Comparison of ENCODE assay signal across 22 mouse cellular contexts in the genomic region with DNA sequence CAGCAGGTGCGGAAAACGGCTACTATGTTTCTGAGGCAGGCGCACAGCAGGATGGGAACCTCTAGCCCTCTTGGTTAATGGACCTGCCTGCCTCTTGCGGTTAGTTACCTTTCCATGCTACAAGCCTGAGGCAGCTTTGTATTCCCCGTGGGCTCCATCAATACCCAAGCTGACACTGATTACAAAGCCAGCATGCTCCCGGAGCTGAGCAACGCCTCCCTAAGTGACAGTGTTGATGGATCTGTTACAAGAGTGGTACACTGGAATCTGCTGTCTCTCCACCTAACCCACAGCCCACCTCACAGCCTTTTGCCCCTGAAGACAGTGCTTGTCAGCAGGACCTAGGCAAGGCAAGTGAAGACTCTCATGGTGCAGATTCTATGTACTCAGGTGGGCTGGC.
DNase-seq lines count a peak whose midpoint lies in the region; ATAC-seq lines count a peak whose summit lies in the region.
"Had no signal": no experiment of that assay in that cellular context is flagged by ENCODE, and none has a peak within 500 bp of the region (broad histone marks: within the 10 kb centered on the region; RNA-seq: fewer than 3 reads in every experiment).

No protein-coding gene starts in this region.

- H3K27ac ChIP-seq in forebrain, embryonic 13.5 days: no peak overlapping the region; the same call in 1 of the 2 replicates
- H3K27ac ChIP-seq in forebrain, embryonic 11.5 days (ENCODE audit: low read depth, low read length): no peak overlapping the region
- H3K27ac ChIP-seq in neural tube, embryonic 11.5 days (ENCODE audit: low read depth, low read length): no peak overlapping the region; the same call in 1 of the 2 replicates
- peak overlapping the region; percentile 58; the same call in 1 of the 2 replicates for H3K27ac ChIP-seq in neural tube, embryonic 15.5 days (replicated peaks)
- H3K27ac ChIP-seq: embryonic facial prominence, embryonic 12.5 days; gastrocnemius, adult 2 months; heart, embryonic 13.5 days; layer of hippocampus, adult 2 months had no signal

- no peaks in the 10 kb centered on the region for H3K36me3 ChIP-seq in forebrain, embryonic 13.5 days (ENCODE audit: poor library complexity, severe bottlenecking)
- H3K36me3 ChIP-seq in forebrain, embryonic 11.5 days (ENCODE audit: control insufficient read depth, insufficient read depth, low read length): no peaks in the 10 kb centered on the region
- no peaks in the 10 kb centered on the region for H3K36me3 ChIP-seq in neural tube, embryonic 11.5 days (ENCODE audit: control insufficient read depth, insufficient read depth, low read length)
- no peaks in the 10 kb centered on the region for H3K36me3 ChIP-seq in neural tube, embryonic 15.5 days

- WGBS in forebrain, embryonic 13.5 days: 41% methylated on average over 7 of the region's 7 CpGs
- WGBS in forebrain, embryonic 11.5 days: 43% methylated on average over 7 of the region's 7 CpGs
- 33% methylated on average over 7 of the region's 7 CpGs for WGBS in neural tube, embryonic 11.5 days
- WGBS in neural tube, embryonic 15.5 days: 27% methylated on average over 7 of the region's 7 CpGs

- peaks cover 12% of the 10 kb centered on the region for H3K4me1 ChIP-seq in forebrain, embryonic 13.5 days
- peaks cover 2% of the 10 kb centered on the region; the same call in 1 of the 2 replicates for H3K4me1 ChIP-seq in forebrain, embryonic 11.5 days (replicated peaks; ENCODE audit: control insufficient read depth, insufficient read depth, low read length)
- H3K4me1 ChIP-seq in neural tube, embryonic 11.5 days (ENCODE audit: control insufficient read depth, insufficient read depth, low read length): peaks cover 7% of the 10 kb centered on the region; the same call in 1 of the 2 replicates
- H3K4me1 ChIP-seq in neural tube, embryonic 15.5 days: peaks cover 19% of the 10 kb centered on the region

- no peaks in the 10 kb centered on the region for H3K9me3 ChIP-seq in forebrain, embryonic 13.5 days (replicated peaks)
- no peaks in the 10 kb centered on the region for H3K9me3 ChIP-seq in forebrain, embryonic 11.5 days (ENCODE audit: control insufficient read depth, low read length)
- H3K9me3 ChIP-seq in neural tube, embryonic 11.5 days (ENCODE audit: control insufficient read depth, low read length): no peaks in the 10 kb centered on the region
- H3K9me3 ChIP-seq in neural tube, embryonic 15.5 days (replicated peaks): no peaks in the 10 kb centered on the region; the same call in 1 of the 2 replicates
- H3K9me3 ChIP-seq: embryonic facial prominence, embryonic 12.5 days; heart, embryonic 13.5 days; limb, embryonic 10.5 days had no signal

- H3K4me3 ChIP-seq in forebrain, embryonic 13.5 days: no peak overlapping the region
- no peak overlapping the region for H3K4me3 ChIP-seq in forebrain, embryonic 11.5 days (ENCODE audit: low read depth, low read length)
- H3K4me3 ChIP-seq in neural tube, embryonic 11.5 days (ENCODE audit: low read depth, low read length): no peak overlapping the region
- H3K4me3 ChIP-seq in neural tube, embryonic 15.5 days (replicated peaks): no peak overlapping the region
- H3K4me3 ChIP-seq: embryonic facial prominence, embryonic 12.5 days; gastrocnemius, adult 2 months; heart, embryonic 13.5 days; layer of hippocampus, adult 2 months; limb, embryonic 10.5 days had no signal

- 0 out of 2 replicates have a peak, but pooled peaks have one; percentile 24 for ATAC-seq in forebrain, embryonic 13.5 days
- ATAC-seq in forebrain, embryonic 11.5 days (replicated peaks; ENCODE audit: low FRiP score): no peak
- no peak for ATAC-seq in neural tube, embryonic 11.5 days (ENCODE audit: insufficient read depth, low FRiP score, low TSS enrichment)
- ATAC-seq in neural tube, embryonic 15.5 days (ENCODE audit: low FRiP score): peak; percentile 55

- no peak for DNase-seq in forebrain, embryonic 11.5 days (ENCODE audit: low spot score)
- peak; percentile 58 for DNase-seq in neural tube, embryonic 11.5 days (ENCODE audit: low spot score)
- DNase-seq in neural tube, embryonic 10.5 days (ENCODE audit: extremely low spot score, low spot score): no peak
- peak; percentile 64 for DNase-seq in mesoderm, embryonic 11.5 days (ENCODE audit: low read depth, low spot score)
- DNase-seq in layer of hippocampus, adult 9-10 months (ENCODE audit: low spot score): no peak
- DNase-seq in spleen, adult 12 weeks (ENCODE audit: low spot score): no peak
- DNase-seq: adrenal gland, postnatal 10 days; gastrocnemius, adult 2 months; heart, adult 11 months; heart, postnatal 4 days; kidney, adult 11 months; kidney, postnatal 10 days; lung, adult 2 months; lung, postnatal 4 days; thymus, adult 2 months had no signal

- no peak overlapping the region for H3K9ac ChIP-seq in forebrain, embryonic 13.5 days
- H3K9ac ChIP-seq in forebrain, embryonic 11.5 days (ENCODE audit: low read length): no peak overlapping the region
- H3K9ac ChIP-seq in neural tube, embryonic 11.5 days (ENCODE audit: low read length): no peak overlapping the region
- 0 out of 2 replicates have a peak overlapping the region, but pooled peaks have one; percentile 17 for H3K9ac ChIP-seq in neural tube, embryonic 15.5 days (replicated peaks)
- H3K9ac ChIP-seq: embryonic facial prominence, embryonic 12.5 days; heart, embryonic 13.5 days had no signal

- H3K4me2 ChIP-seq in forebrain, embryonic 13.5 days: no peak overlapping the region; the same call in 1 of the 2 replicates
- H3K4me2 ChIP-seq in forebrain, embryonic 11.5 days (ENCODE audit: low read depth, low read length, severe bottlenecking): no peak overlapping the region
- no peak overlapping the region for H3K4me2 ChIP-seq in neural tube, embryonic 11.5 days (ENCODE audit: low read depth)
- peak overlapping the region; percentile 23; the same call in 1 of the 2 replicates for H3K4me2 ChIP-seq in neural tube, embryonic 15.5 days
- H3K4me2 ChIP-seq: embryonic facial prominence, embryonic 12.5 days; heart, embryonic 13.5 days; liver, embryonic 11.5 days had no signal

- H3K27me3 ChIP-seq in forebrain, embryonic 13.5 days: no peaks in the 10 kb centered on the region
- no peaks in the 10 kb centered on the region for H3K27me3 ChIP-seq in forebrain, embryonic 11.5 days (ENCODE audit: control insufficient read depth, insufficient read depth, low read length)
- no peaks in the 10 kb centered on the region for H3K27me3 ChIP-seq in neural tube, embryonic 11.5 days (ENCODE audit: control insufficient read depth, insufficient read depth, low read length)
- H3K27me3 ChIP-seq in neural tube, embryonic 15.5 days (replicated peaks): no peaks in the 10 kb centered on the region
- H3K27me3 ChIP-seq: embryonic facial prominence, embryonic 12.5 days; heart, embryonic 13.5 days had no signal

Comparison
In these comparisons a context has a peak if more than half of its experiments do, and no peak if none do; other contexts are left out.
1. ATAC-seq: peak in forebrain, embryonic 13.5 days (single experiment) and neural tube, embryonic 15.5 days (single experiment); none in forebrain, embryonic 11.5 days (single experiment) and neural tube, embryonic 11.5 days (single experiment).
2. DNase-seq: peak in neural tube, embryonic 11.5 days (single experiment) and mesoderm, embryonic 11.5 days (single experiment); none in forebrain, embryonic 11.5 days (single experiment), neural tube, embryonic 10.5 days (single experiment), layer of hippocampus, adult 9-10 months (single experiment) and spleen, adult 12 weeks (single experiment).